Mouse (Mus musculus) midbrain, embryonic 14.5 days (tissue): ENCODE measurements around the gene Ppp1r13b. TPM values are rescaled to one million over a fixed set of nuclear protein-coding genes. Genes with fewer than 3 reads are reported as not detected.

Experiments
- ATAC-seq: fragments of 200-750 bp; cut with Nextera tagmentation; 2 replicates; pipeline ENCODE4 v1.8.0; 2017; ENCODE audit warnings: moderate number of reproducible peaks, moderate library complexity; ENCODE audit not compliant: low FRiP score, low TSS enrichment
- DNase-seq: peaks from one replicate; pipeline ENCODE4 v3.0.0-alpha.2; 2015
- H3K27ac ChIP-seq: fragments of 300-500 bp; sonication (generic); replicated peaks from 2 replicates; pipeline ENCODE4 v1.5.1; 2014; ENCODE audit warnings: mild to moderate bottlenecking, low read depth, low read length, moderate library complexity
- H3K27me3 ChIP-seq: fragments of 300-500 bp; sonication (generic); 2 replicates; pipeline ENCODE4 v1.6.1; 2014; ENCODE audit warnings: low read length, control low read depth, mixed read lengths; ENCODE audit not compliant: control insufficient read depth, insufficient read depth
- H3K36me3 ChIP-seq: fragments of 300-500 bp; sonication (generic); 2 replicates; pipeline ENCODE4 v1.6.1; 2014; ENCODE audit warnings: low read length, control low read depth; ENCODE audit not compliant: control insufficient read depth, insufficient read depth
- H3K4me1 ChIP-seq: fragments of 300-500 bp; sonication (generic); 2 replicates; pipeline ENCODE4 v1.6.1; 2014; ENCODE audit warnings: mild to moderate bottlenecking, antibody characterized with exemption, low read length, control low read depth; ENCODE audit not compliant: control insufficient read depth, insufficient read depth
- H3K4me2 ChIP-seq: fragments of 300-500 bp; sonication (generic); 2 replicates; pipeline ENCODE4 v1.6.1; 2014; ENCODE audit warnings: mild to moderate bottlenecking, low read length, moderate library complexity
- H3K4me3 ChIP-seq: fragments of 300-500 bp; sonication (generic); replicated peaks from 2 replicates; pipeline ENCODE4 v1.5.1; 2014; ENCODE audit warnings: low read depth, low read length
- H3K9ac ChIP-seq: fragments of 300-500 bp; sonication (generic); replicated peaks from 2 replicates; pipeline ENCODE4 v1.6.1; 2014; ENCODE audit warnings: mild to moderate bottlenecking, low read length, moderate library complexity
- H3K9me3 ChIP-seq: fragments of 300-500 bp; sonication (generic); 2 replicates; pipeline ENCODE4 v1.6.1; 2016; ENCODE audit warnings: low read length, control low read depth, mixed read lengths; ENCODE audit not compliant: control insufficient read depth
- WGBS: fragments of 180-500 bp; shearing (Covaris S2); extraction: QIAGEN DNeasy Blood & Tissue Kit; methylation state at CpG from one replicate; pipeline ENCODE4 v1.1.7; 2014; 5-methylcytosine and 5-hydroxymethylcytosine counted together
- polyA plus RNA-seq: library from polyadenylated mRNA; unstranded; fragments of >200 nt; fragmentation: Nextera tagmentation; extraction: Ambion mirVana; gene quantifications from 2 replicates; pipeline ENCODE4 v1.2.1, GENCODE M21; 2014

Gene Ppp1r13b
- polyA plus RNA-seq, 1 experiment from 2014 or later: 38.1 TPM

DNA sequence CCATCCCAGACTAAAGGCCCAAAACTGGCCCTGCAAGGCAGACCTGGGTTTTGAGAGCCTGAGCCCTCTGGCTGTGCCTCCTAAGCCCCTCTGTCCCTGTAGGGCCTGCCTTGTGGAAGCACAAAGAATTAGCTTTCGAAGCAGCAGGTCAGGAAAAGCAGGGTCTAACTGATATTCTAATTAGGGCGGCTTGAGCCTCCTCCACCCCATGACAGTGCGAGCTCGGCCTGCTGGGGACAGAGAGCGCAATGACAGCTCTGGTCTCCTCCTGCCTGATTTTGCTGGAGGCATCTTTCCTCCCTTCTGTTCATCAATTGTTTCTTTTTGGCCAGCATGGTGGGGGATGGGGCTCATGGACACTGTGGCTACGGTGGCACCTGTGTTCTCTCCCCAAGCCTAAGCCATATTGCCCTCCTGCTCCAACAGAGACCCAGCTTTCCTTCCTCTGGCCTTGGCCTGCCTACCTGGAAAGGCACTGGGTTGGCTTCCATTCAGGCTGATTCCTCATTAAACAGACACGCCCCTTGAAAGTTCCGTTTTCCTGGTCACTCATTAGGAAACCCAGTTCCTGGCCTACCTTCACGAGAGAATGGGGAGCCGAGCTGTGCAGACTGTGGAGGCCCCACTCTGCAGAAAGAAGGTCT, 35.6 kb upstream of the Ppp1r13b start:
- H3K4me2 ChIP-seq: no peak overlapping the region
- DNase-seq (no peak), ATAC-seq (no peak)
- H3K27me3 ChIP-seq: no peaks in the 10 kb centered on the region
- H3K27ac ChIP-seq: no peak overlapping the region
- WGBS: 61% methylated on average over 10 of the region's 10 CpGs
- H3K4me1 ChIP-seq: no peaks in the 10 kb centered on the region
- no peak overlapping the region for H3K4me3 ChIP-seq
- H3K36me3 ChIP-seq: no peaks in the 10 kb centered on the region
- H3K9me3 ChIP-seq: no peaks in the 10 kb centered on the region
- no peak overlapping the region for H3K9ac ChIP-seq

DNA sequence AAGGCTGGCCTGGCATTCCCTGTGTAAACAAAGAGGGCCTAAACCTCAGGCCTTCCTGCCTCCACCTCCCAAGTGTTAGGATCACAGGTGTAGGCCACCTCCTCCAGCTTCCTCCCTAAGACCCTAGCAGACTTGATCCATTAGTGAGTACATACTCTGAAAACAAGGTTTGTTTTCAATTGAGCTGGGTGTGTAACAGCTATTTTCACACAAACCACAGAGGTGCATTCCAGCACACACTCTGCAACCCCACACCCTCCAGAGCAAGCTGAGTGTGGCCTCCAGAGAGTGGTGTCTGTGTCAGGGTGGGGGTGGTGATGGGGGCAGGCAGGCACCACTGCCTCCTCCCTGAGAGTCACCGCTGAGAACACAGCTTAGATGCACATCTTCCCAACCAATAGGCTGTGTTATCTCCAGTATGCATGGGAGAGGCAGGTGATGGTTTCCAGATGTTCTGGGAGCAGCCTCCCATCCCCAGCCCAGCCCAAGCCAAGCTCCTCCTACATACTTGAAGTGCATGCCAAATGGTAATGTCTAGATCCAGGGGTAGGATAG, 30.8 kb upstream of the Ppp1r13b start:
- H3K4me2 ChIP-seq: no peak overlapping the region
- H3K27me3 ChIP-seq: no peaks in the 10 kb centered on the region
- ATAC-seq (no peak), DNase-seq (no peak)
- no peak overlapping the region for H3K9ac ChIP-seq
- H3K9me3 ChIP-seq: no peaks in the 10 kb centered on the region
- H3K27ac ChIP-seq: no peak overlapping the region
- no peak overlapping the region for H3K4me3 ChIP-seq
- WGBS: 70% methylated on average over 1 of the region's 1 CpGs
- H3K4me1 ChIP-seq: no peaks in the 10 kb centered on the region
- no peaks in the 10 kb centered on the region for H3K36me3 ChIP-seq

DNA sequence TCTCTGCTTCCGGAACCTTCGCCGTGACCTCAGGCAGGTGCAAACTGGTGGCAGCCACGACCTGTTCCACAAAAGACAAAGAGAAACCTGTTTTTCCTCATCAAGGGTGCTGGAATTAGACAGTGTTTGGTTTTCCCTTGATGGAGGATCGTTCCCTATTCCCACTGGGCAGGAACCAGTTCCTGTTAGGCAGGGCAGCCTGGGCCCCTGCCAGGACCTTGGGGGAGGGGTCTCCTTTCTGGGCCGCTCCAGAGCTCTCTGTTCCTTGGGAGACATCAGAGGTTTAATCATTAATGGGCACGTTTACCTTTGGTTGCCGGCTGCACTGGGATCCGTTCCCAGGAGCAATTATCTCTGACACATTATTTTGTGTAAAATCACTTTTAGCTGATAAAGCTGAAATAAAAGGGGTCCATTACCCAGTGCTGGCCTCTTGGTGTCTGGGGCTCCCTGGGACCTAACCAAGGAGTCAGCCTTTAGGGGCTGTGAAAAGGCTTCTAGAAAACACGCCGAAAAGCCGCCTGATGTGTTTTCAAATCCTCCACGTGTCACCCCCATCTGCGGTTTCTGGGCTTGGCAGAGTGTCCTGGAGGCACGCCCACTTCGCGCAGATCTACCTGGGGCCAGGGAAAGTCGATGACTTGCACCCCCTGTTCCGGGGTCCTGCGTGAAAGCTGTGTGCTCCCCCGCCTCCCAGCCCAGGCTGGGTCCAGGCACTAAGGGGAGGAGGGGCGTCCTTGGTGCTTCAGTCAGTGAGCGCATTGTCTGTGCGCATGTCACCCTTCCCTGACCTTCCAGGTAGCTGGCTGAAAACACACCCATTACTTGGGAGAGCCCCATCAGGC, 29.0 kb upstream of the Ppp1r13b start:
- Histone ChIP-seq H3K27ac (no peak overlapping the region), H3K9ac (no peak overlapping the region), H3K4me3 (no peak overlapping the region), H3K4me1 (no peaks in the 10 kb centered on the region), H3K4me2 (no peak overlapping the region), H3K36me3 (no peaks in the 10 kb centered on the region), H3K9me3 (no peaks in the 10 kb centered on the region), H3K27me3 (no peaks in the 10 kb centered on the region)
- WGBS: 46% methylated on average over 24 of the region's 24 CpGs
- DNase-seq (no peak), ATAC-seq (no peak)

DNA sequence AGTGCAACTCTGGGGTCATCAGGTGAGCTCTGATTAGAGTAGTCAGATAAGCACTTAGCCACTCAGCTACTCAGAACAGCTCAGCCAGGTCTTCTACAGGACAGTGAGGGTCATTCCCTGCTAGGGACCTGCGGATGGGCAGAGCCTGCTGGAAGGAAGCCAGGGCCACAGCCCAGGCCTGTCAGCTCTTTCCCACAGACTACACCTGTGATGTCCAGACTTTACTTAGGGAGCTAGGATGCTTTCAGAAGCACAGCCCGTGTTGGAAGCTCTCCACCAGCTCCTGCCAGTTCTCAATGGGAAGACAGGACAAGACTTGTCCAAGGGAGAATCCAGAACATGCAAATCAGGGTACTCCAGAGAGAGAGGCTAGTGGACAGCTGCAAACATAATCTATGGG, 26.1 kb upstream of the Ppp1r13b start:
- H3K9me3 ChIP-seq: no peaks in the 10 kb centered on the region
- H3K27me3 ChIP-seq: no peaks in the 10 kb centered on the region
- no peak for DNase-seq
- no peak overlapping the region for H3K9ac ChIP-seq
- no peak overlapping the region for H3K27ac ChIP-seq
- H3K4me2 ChIP-seq: no peak overlapping the region
- WGBS: 81% methylated on average over 2 of the region's 2 CpGs
- no peaks in the 10 kb centered on the region for H3K4me1 ChIP-seq
- H3K36me3 ChIP-seq: no peaks in the 10 kb centered on the region
- no peak overlapping the region for H3K4me3 ChIP-seq
- ATAC-seq: no peak

DNA sequence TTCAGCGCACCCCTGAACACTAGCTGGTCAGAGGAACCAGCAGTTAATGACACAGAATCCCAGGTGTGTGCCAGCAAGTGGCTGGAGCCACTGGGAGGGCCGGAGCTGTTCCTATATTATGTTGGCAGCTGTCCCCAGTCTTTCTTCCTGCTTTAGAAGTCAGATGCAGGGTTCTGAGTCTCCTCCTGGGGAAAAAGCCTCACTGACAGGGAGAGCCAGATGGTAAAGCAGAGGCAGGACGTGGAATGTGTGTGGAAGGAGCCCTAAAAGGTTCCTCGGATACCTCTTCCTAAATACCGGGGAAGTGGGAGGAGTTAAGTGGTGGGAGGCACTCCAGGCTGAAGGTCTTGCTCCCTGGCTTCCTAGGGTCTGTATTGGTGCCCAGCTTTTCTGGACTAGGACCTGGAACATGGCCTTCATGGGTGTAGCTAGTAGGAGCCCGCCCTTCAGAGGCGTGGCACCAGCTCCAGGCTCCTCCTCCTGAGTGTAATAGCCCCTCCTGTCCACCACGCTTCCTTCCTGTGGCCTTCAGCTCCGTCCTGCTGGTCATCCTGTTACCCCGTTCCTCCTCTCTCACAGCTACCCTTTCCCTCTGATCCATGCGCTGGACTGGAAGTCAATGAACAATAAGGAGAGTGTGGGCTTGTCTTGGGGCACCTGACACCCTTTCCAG, 25.3 kb upstream of the Ppp1r13b start:
- WGBS: 70% methylated on average over 11 of the region's 11 CpGs
- Histone ChIP-seq H3K9me3 (no peaks in the 10 kb centered on the region), H3K4me1 (no peaks in the 10 kb centered on the region), H3K27me3 (no peaks in the 10 kb centered on the region), H3K4me3 (no peak overlapping the region), H3K27ac (no peak overlapping the region), H3K9ac (no peak overlapping the region), H3K4me2 (no peak overlapping the region), H3K36me3 (no peaks in the 10 kb centered on the region)
- DNase-seq: no peak
- ATAC-seq: no peak

DNA sequence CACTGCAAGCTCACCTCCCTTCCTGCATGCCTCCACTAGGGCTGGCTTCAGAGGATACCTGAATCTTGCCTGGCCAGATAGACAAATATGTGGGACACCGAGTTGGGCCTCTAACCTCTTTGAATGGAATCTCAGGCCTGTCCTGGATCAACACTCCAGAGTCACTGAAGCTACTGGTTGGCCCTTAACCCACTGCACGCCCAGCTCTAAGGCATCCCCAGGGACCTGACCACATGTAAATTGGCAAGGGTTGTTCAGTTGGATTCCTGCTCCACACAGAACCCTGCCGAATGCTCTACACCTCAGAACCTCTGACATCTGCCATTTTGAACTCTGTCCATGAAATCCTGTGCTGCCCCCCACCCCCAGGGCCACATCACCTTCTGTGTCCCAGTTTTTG, 24.6 kb upstream of the Ppp1r13b start:
- no peaks in the 10 kb centered on the region for H3K27me3 ChIP-seq

DNA sequence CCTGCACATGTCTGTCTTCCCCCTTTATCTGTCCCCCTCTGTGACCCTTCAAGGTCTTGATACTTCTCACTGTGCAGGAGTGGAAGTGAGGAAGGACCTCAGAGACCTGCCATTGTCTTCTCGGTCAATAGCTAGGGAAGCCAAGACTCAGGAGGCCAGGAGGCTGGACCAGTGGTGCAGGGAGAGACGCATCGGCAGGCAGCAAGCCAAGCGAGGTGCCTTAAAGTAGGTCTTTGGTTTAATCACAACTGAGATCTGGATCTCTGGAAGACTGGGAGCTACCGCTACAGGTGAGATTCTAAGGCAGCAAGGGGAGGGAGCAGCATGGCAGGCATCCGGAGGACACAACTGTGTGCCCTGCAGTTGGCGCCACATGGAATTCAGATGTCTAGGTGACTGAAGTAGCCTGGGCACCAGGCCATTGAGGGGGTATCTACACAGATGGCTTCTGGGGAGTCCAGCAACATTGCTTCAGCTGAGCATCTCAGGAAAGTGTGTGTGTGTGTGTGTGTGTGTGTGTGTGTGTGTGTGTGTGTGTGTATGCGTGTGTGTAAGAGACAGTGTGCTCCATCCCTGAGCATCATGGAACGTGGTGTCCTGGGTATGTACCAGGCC, 23.6 kb upstream of the Ppp1r13b start:
- 86% methylated on average over 9 of the region's 9 CpGs for WGBS
- ATAC-seq (no peak), DNase-seq (no peak)
- Histone ChIP-seq H3K27ac (no peak overlapping the region), H3K36me3 (no peaks in the 10 kb centered on the region), H3K9ac (no peak overlapping the region), H3K4me3 (no peak overlapping the region), H3K4me1 (no peaks in the 10 kb centered on the region), H3K4me2 (no peak overlapping the region), H3K9me3 (no peaks in the 10 kb centered on the region), H3K27me3 (no peaks in the 10 kb centered on the region)

More for the DNA sequence above, 24.6 kb upstream of the Ppp1r13b start:
- WGBS: 69% methylated on average over 3 of the region's 3 CpGs
- Histone ChIP-seq H3K27ac (no peak overlapping the region), H3K9me3 (no peaks in the 10 kb centered on the region), H3K9ac (no peak overlapping the region), H3K4me3 (no peak overlapping the region), H3K36me3 (no peaks in the 10 kb centered on the region), H3K4me1 (no peaks in the 10 kb centered on the region), H3K4me2 (no peak overlapping the region)
- ATAC-seq (no peak), DNase-seq (no peak)

DNA sequence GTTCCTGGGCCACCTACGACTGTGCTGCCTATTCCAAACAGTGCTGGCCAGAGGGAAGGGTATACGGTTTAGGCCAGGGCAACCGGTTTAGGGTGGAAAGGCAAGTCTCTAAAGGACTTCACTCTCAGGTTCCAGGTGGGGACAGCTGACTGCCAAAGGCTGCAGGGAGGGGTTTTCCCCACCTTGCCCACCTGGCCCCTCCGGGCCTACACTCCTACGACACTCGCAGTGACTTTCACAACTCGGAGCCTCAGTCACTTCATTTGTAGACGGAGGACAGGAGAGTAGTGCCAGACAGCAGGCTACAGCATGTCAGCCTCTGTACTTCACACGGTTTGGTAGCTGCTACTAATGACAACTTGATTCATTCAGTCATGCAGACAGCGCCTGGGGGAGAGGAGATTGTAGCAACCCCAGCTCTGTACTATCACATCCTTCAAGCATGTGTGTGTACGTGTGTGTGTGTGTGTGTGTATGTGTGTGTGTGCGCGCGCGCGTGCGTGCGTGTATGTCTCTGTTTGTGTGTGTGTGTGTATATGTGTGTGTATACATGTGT, 20.6 kb upstream of the Ppp1r13b start:
- Histone ChIP-seq H3K9ac (no peak overlapping the region), H3K36me3 (no peaks in the 10 kb centered on the region), H3K27me3 (no peaks in the 10 kb centered on the region), H3K4me2 (no peak overlapping the region), H3K27ac (no peak overlapping the region), H3K4me1 (no peaks in the 10 kb centered on the region), H3K4me3 (no peak overlapping the region), H3K9me3 (no peaks in the 10 kb centered on the region)
- 88% methylated on average over 18 of the region's 18 CpGs for WGBS
- DNase-seq (no peak), ATAC-seq (no peak)
